Mouse (Mus musculus): ENCODE results near the gene Armcx2. TPM values are rescaled to one million over a fixed set of nuclear protein-coding genes. Genes with fewer than 3 reads are reported as not detected.

The Armcx2 gene
- total and polyA plus RNA-seq, 2 experiments from 2014 or later: 88.1 to 114 TPM

- Histone ChIP-seq H3K9ac (replicated peaks; ENCODE audit: low read length, poor library complexity, severe bottlenecking) (peak overlapping the region; percentile 57), H3K4me3 (ENCODE audit: low read depth, low read length) (peak overlapping the region; percentile 57), H3K27me3 (ENCODE audit: insufficient read depth, low read length) (no peaks in the 10 kb centered on the region), H3K36me3 (ENCODE audit: insufficient read depth, low read length) (no peaks in the 10 kb centered on the region), H3K4me2 (ENCODE audit: low read depth, low read length, poor library complexity, severe bottlenecking) (peak overlapping the region; percentile 44), H3K27ac (ENCODE audit: low read depth, low read length) (peak overlapping the region; percentile 59; the same call in 1 of the 2 replicates), H3K4me1 (ENCODE audit: insufficient read depth, low read length) (no peaks in the 10 kb centered on the region), H3K9me3 (ENCODE audit: low read length) (no peaks in the 10 kb centered on the region)
- TF ChIP-seq CTCF (IDR thresholded peaks at IDR 0.05): no peak
- peak; percentile 36; the same call in 1 of the 2 replicates for ATAC-seq (ENCODE audit: low FRiP score)
- 28% methylated on average over 13 of the region's 13 CpGs for WGBS
- peak; percentile 8 for DNase-seq (ENCODE audit: low spot score)
Measured at GRCm38 (mm10) chrX:134757293-134757995, 51.6 kb downstream of the Armcx2 start.

GRCm38 (mm10) chrX:134756434-134757292 is 52.4 kb downstream of the Armcx2 start, which contains the start of gene Armcx3:
Armcx3 (plus strand) TSS chrX:134756595.
- no peaks in the 10 kb centered on the region for H3K36me3 ChIP-seq (ENCODE audit: insufficient read depth, low read length)
- H3K27me3 ChIP-seq (ENCODE audit: insufficient read depth, low read length): no peaks in the 10 kb centered on the region
- TF ChIP-seq CTCF (IDR thresholded peaks at IDR 0.05): no peak
- WGBS: 24% methylated on average over 35 of the region's 46 CpGs
- H3K4me3 ChIP-seq (ENCODE audit: low read depth, low read length): peak within 1 kb of the TSS; percentile 57
- H3K27ac ChIP-seq (ENCODE audit: low read depth, low read length): peak within 1 kb of the TSS; percentile 59
- H3K4me1 ChIP-seq (ENCODE audit: insufficient read depth, low read length): no peaks in the 10 kb centered on the region
- peak; percentile 82 for DNase-seq (ENCODE audit: low spot score)
- H3K4me2 ChIP-seq (ENCODE audit: low read depth, low read length, poor library complexity, severe bottlenecking): peak within 1 kb of the TSS; percentile 44
- H3K9me3 ChIP-seq (ENCODE audit: low read length): no peaks in the 10 kb centered on the region
- peak within 1 kb of the TSS; percentile 57 for H3K9ac ChIP-seq (replicated peaks; ENCODE audit: low read length, poor library complexity, severe bottlenecking)
- peak; percentile 91 for ATAC-seq (ENCODE audit: low FRiP score)

Small RNA genes lying within 50 kb of the gene (microRNA-seq; reads per million reads assigned to microRNA genes)
- gene Mir7093 (ENCODE audit: borderline number of aligned reads): not detected

Other genes starting within 250 kb of the Armcx2 start
- gene Btk, start 225.7 kb downstream of the Armcx2 start, total RNA-seq (2014; rRNA removed): 0.27 and 0.52 TPM in 2 replicates
- gene Btk, start 225.7 kb downstream of the Armcx2 start, polyA plus RNA-seq (2015; fragmentation: Nextera tagmentation; extraction: Ambion mirVana): 0.48 and 0.56 TPM in 2 replicates
- gene Rpl36a, start 223.6 kb downstream of the Armcx2 start, total RNA-seq (2014; rRNA removed): 299 and 311 TPM in 2 replicates
- 156 and 169 TPM in 2 replicates for gene Rpl36a, start 223.6 kb downstream of the Armcx2 start, polyA plus RNA-seq (2015; fragmentation: Nextera tagmentation; extraction: Ambion mirVana)
- gene Gla, start 208.1 kb downstream of the Armcx2 start, total RNA-seq (2014; rRNA removed): 5.0 and 7.6 TPM in 2 replicates
- 4.6 and 5.1 TPM in 2 replicates for gene Gla, start 208.1 kb downstream of the Armcx2 start, polyA plus RNA-seq (2015; fragmentation: Nextera tagmentation; extraction: Ambion mirVana)
- 42.4 and 48.6 TPM in 2 replicates for gene Hnrnph2, start 208.0 kb downstream of the Armcx2 start, total RNA-seq (2014; rRNA removed)
- 109 and 116 TPM in 2 replicates for gene Hnrnph2, start 208.0 kb downstream of the Armcx2 start, polyA plus RNA-seq (2015; fragmentation: Nextera tagmentation; extraction: Ambion mirVana)
- gene Armcx4, start 122.7 kb downstream of the Armcx2 start, total RNA-seq (2014; rRNA removed): 15.0 and 21.4 TPM in 2 replicates
- 4.5 and 6.0 TPM in 2 replicates for gene Armcx4, start 122.7 kb downstream of the Armcx2 start, polyA plus RNA-seq (2015; fragmentation: Nextera tagmentation; extraction: Ambion mirVana)
- gene Armcx1, start 91.3 kb downstream of the Armcx2 start, total RNA-seq (2014; rRNA removed): 41.0 and 70.2 TPM in 2 replicates
- 58.9 and 62.5 TPM in 2 replicates for gene Armcx1, start 91.3 kb downstream of the Armcx2 start, polyA plus RNA-seq (2015; fragmentation: Nextera tagmentation; extraction: Ambion mirVana)
- gene Armcx6, start 57.8 kb downstream of the Armcx2 start, total RNA-seq (2014; rRNA removed): 40.0 and 40.1 TPM in 2 replicates
- 49.0 and 51.4 TPM in 2 replicates for gene Armcx6, start 57.8 kb downstream of the Armcx2 start, polyA plus RNA-seq (2015; fragmentation: Nextera tagmentation; extraction: Ambion mirVana)
- 49.4 and 72.0 TPM in 2 replicates for gene Armcx3, start 52.6 kb downstream of the Armcx2 start, total RNA-seq (2014; rRNA removed)
- gene Armcx3, start 52.6 kb downstream of the Armcx2 start, polyA plus RNA-seq (2015; fragmentation: Nextera tagmentation; extraction: Ambion mirVana): 75.0 and 75.2 TPM in 2 replicates
- gene Nxf2, start 155.5 kb upstream of the Armcx2 start, total RNA-seq (2014; rRNA removed): 0.11 TPM in 1 of 2 replicates, not detected in the other
- gene Nxf2, start 155.5 kb upstream of the Armcx2 start, polyA plus RNA-seq (2015; fragmentation: Nextera tagmentation; extraction: Ambion mirVana): 0.19 and 0.43 TPM in 2 replicates
- 2.0 and 4.2 TPM in 2 replicates for gene Zmat1, start 200.0 kb upstream of the Armcx2 start, total RNA-seq (2014; rRNA removed)
- 9.5 and 9.7 TPM in 2 replicates for gene Zmat1, start 200.0 kb upstream of the Armcx2 start, polyA plus RNA-seq (2015; fragmentation: Nextera tagmentation; extraction: Ambion mirVana)